Mouse (Mus musculus): ENCODE measurements at regions not wholly inside any gene's neighbourhood (a gene's known extent, or its start where the extent isn't known, plus 50 kb on each side); places are given as distances from the start of the nearest gene placed in this dataset.
A peak's percentile ranks its signal among the peaks of the same experiment; 100 is the strongest.
"Not testable (repeated sequence)": the region's sequence is repeated elsewhere in the genome, so short reads cannot be mapped to it uniquely, and the experiment has no call there.

- H3K4me3 ChIP-seq (ENCODE audit: low read depth, low read length); H3K36me3 ChIP-seq (ENCODE audit: control insufficient read depth, insufficient read depth, low read length, poor library complexity, severe bottlenecking); H3K4me1 ChIP-seq (ENCODE audit: control insufficient read depth, insufficient read depth, low read length); H3K27ac ChIP-seq (ENCODE audit: insufficient read depth, low read length); H3K9ac ChIP-seq (ENCODE audit: low read depth, poor library complexity, severe bottlenecking); H3K27me3 ChIP-seq (ENCODE audit: control insufficient read depth, insufficient read depth, low read length, poor library complexity, severe bottlenecking); H3K9me3 ChIP-seq (replicated peaks; ENCODE audit: control insufficient read depth, insufficient read depth, low read length, poor library complexity, severe bottlenecking): not testable (repeated sequence)
Measured at GRCm38 (mm10) chr12:18130053-18130452, 384.3 kb upstream of the 5730507C01Rik start.

DNA sequence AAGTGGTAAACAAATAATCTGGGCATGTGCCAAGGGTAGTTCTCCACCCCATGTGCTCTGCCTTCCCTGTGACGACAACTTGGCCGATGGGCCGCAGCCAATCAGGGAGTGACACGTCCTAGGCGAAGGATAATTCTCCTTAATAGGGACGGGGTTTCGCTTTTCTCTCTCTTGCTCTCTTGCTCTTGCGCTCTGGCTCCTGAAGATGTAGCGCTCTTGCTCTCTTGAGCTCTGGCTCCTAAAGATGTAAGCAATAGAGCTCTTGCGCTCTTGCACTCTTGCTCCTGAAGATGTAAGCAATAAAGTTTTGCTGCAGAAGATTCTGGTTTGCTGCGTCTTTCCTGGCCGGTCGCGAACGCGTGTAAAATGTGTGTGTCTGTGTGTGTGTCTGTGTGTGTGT is 381.1 kb upstream of the 5730507C01Rik start:
- not testable (repeated sequence) for H3K36me3 ChIP-seq (ENCODE audit: control insufficient read depth, insufficient read depth, low read length, poor library complexity, severe bottlenecking); H3K9me3 ChIP-seq (replicated peaks; ENCODE audit: control insufficient read depth, insufficient read depth, low read length, poor library complexity, severe bottlenecking); H3K4me3 ChIP-seq (ENCODE audit: low read depth, low read length); H3K9ac ChIP-seq (ENCODE audit: low read depth, poor library complexity, severe bottlenecking); H3K27ac ChIP-seq (ENCODE audit: insufficient read depth, low read length); H3K4me1 ChIP-seq (ENCODE audit: control insufficient read depth, insufficient read depth, low read length); H3K27me3 ChIP-seq (ENCODE audit: control insufficient read depth, insufficient read depth, low read length, poor library complexity, severe bottlenecking)

DNA sequence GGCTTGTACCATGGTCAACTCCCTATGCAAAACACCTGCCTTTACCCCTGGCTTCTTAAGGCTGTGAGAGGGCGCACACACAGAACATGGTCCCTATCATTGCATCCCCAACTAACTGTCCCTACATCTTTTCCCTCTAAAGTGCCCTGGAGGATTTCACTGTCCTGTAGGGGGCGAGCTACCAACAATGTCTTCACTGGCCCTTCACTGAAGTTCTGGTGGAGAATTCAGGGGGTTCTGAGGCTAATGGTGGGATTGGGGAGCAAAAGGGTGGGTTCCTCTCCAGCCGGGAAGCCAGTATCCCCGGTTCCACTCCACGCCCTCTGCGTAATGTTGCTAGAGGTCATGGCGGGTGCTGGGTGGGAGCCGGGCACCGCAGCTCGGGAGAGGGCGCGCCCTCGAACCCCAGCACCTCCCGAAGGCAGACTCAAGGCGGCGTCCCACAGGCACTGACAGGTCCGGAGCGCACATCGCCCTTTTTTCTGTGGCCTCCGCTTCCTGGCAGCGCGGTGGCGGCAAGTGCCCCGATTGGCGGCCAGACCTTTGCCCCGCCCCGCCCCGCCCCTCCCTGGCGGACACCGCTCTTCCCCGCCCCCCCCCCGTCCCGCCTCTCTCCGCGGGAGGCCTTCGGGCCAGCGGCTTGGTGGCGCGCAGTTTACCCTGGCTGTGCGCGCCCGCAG is 378.9 kb upstream of the 5730507C01Rik start:
- TF ChIP-seq CTCF (IDR thresholded peaks at IDR 0.05; ENCODE audit: low read depth, low read length), result no peak
- TF ChIP-seq EP300 (IDR thresholded peaks at IDR 0.05; ENCODE audit: insufficient read depth, low read depth, low read length), result no peak
- TF ChIP-seq POLR2A (IDR thresholded peaks at IDR 0.05; ENCODE audit: insufficient read depth, low read length), result no peak
- H3K36me3 ChIP-seq (ENCODE audit: control insufficient read depth, insufficient read depth, low read length, poor library complexity, severe bottlenecking), result no peaks in the 10 kb centered on the region
- no peaks in the 10 kb centered on the region; the same call in 1 of the 2 replicates for H3K27me3 ChIP-seq (ENCODE audit: control insufficient read depth, insufficient read depth, low read length, poor library complexity, severe bottlenecking)
- H3K27ac ChIP-seq (ENCODE audit: insufficient read depth, low read length), result no peak overlapping the region
- H3K4me1 ChIP-seq (ENCODE audit: control insufficient read depth, insufficient read depth, low read length), result no peaks in the 10 kb centered on the region
- H3K9ac ChIP-seq (ENCODE audit: low read depth, poor library complexity, severe bottlenecking), result peak overlapping the region; percentile 68
- H3K9me3 ChIP-seq (replicated peaks; ENCODE audit: control insufficient read depth, insufficient read depth, low read length, poor library complexity, severe bottlenecking), result peaks cover 5% of the 10 kb centered on the region; the same call in 1 of the 2 replicates
- peak overlapping the region; percentile 75 for H3K4me3 ChIP-seq (ENCODE audit: low read depth, low read length)

- not testable (repeated sequence) for H3K9me3 ChIP-seq (replicated peaks; ENCODE audit: control insufficient read depth, insufficient read depth, low read length, poor library complexity, severe bottlenecking); H3K27ac ChIP-seq (ENCODE audit: insufficient read depth, low read length); H3K4me3 ChIP-seq (ENCODE audit: low read depth, low read length); H3K4me1 ChIP-seq (ENCODE audit: control insufficient read depth, insufficient read depth, low read length); H3K36me3 ChIP-seq (ENCODE audit: control insufficient read depth, insufficient read depth, low read length, poor library complexity, severe bottlenecking); H3K27me3 ChIP-seq (ENCODE audit: control insufficient read depth, insufficient read depth, low read length, poor library complexity, severe bottlenecking); H3K9ac ChIP-seq (ENCODE audit: low read depth, poor library complexity, severe bottlenecking)
Measured at GRCm38 (mm10) chr12:18140381-18141055, 373.8 kb upstream of the 5730507C01Rik start.

Data from ES-Bruce4 (cell line).